Mouse (Mus musculus) heart, embryonic 11.5 days (tissue): ENCODE results near the gene Mtg1. TPM values are rescaled to one million over a fixed set of nuclear protein-coding genes. Genes with fewer than 3 reads are reported as not detected.

Experiments
- ATAC-seq: fragments of 200-750 bp; cut with Nextera tagmentation; replicated peaks from 2 replicates; pipeline ENCODE4 v1.8.0; 2017; ENCODE audit warnings: moderate library complexity; ENCODE audit not compliant: insufficient number of reproducible peaks, low FRiP score, low TSS enrichment
- H3K27ac ChIP-seq: fragments of 300-500 bp; sonication (generic); 2 replicates; pipeline ENCODE4 v1.5.1; 2014; ENCODE audit warnings: mild to moderate bottlenecking, low read depth, low read length
- H3K27me3 ChIP-seq: fragments of 300-500 bp; sonication (generic); 2 replicates; pipeline ENCODE4 v1.6.1; 2014; ENCODE audit warnings: mild to moderate bottlenecking, low read length, mixed read lengths; ENCODE audit not compliant: control insufficient read depth, insufficient read depth
- H3K36me3 ChIP-seq: fragments of 300-500 bp; sonication (generic); 2 replicates; pipeline ENCODE4 v1.6.1; 2014; ENCODE audit warnings: mild to moderate bottlenecking, low read length, moderate library complexity, mixed read lengths; ENCODE audit not compliant: control insufficient read depth, insufficient read depth
- H3K4me1 ChIP-seq: fragments of 300-500 bp; sonication (generic); 2 replicates; pipeline ENCODE4 v1.6.1; 2014; ENCODE audit warnings: low read length; ENCODE audit not compliant: control insufficient read depth, insufficient read depth
- H3K4me2 ChIP-seq: fragments of 300-500 bp; sonication (generic); 2 replicates; pipeline ENCODE4 v1.6.1; 2014; ENCODE audit warnings: mild to moderate bottlenecking, moderate library complexity
- H3K4me3 ChIP-seq: fragments of 300-500 bp; sonication (generic); 2 replicates; pipeline ENCODE4 v1.5.1; 2014; ENCODE audit warnings: low read depth, low read length
- H3K9ac ChIP-seq: fragments of 300-500 bp; sonication (generic); 2 replicates; pipeline ENCODE4 v1.6.1; 2014; ENCODE audit warnings: mild to moderate bottlenecking, low read depth, low read length, moderate library complexity
- H3K9me3 ChIP-seq: fragments of 300-500 bp; sonication (generic); replicated peaks from 2 replicates; pipeline ENCODE4 v1.6.1; 2016; ENCODE audit warnings: low read length; ENCODE audit not compliant: control insufficient read depth
- WGBS: fragments of 180-500 bp; shearing (Covaris S2); extraction: QIAGEN DNeasy Blood & Tissue Kit; methylation state at CpG from one replicate; pipeline ENCODE4 v1.1.7; 2014; ENCODE audit not compliant: insufficient replicate concordance; 5-methylcytosine and 5-hydroxymethylcytosine counted together
- polyA plus RNA-seq: library from polyadenylated mRNA; unstranded; fragments of >200 nt; fragmentation: Nextera tagmentation; extraction: Ambion mirVana; gene quantifications from 2 replicates; pipeline ENCODE4 v1.2.1, GENCODE M21; 2014

Gene Mtg1
- polyA plus RNA-seq, 1 experiment from 2014 or later, result 24.8 TPM

GRCm38 (mm10) chr7:140135106-140135770 is 2.1 kb upstream of the Mtg1 start:
- no peak overlapping the region for H3K4me2 ChIP-seq
- peaks cover 5% of the 10 kb centered on the region for H3K4me1 ChIP-seq
- no peaks in the 10 kb centered on the region for H3K9me3 ChIP-seq
- no peak overlapping the region for H3K4me3 ChIP-seq
- H3K27me3 ChIP-seq, result no peaks in the 10 kb centered on the region
- no peak for ATAC-seq
- H3K36me3 ChIP-seq, result no peaks in the 10 kb centered on the region
- H3K9ac ChIP-seq, result no peak overlapping the region
- no peak overlapping the region for H3K27ac ChIP-seq
- 82% methylated on average over 5 of the region's 5 CpGs for WGBS

- Histone ChIP-seq H3K27ac (peak overlapping the region; percentile 69; the same call in 1 of the 2 replicates), H3K9ac (peak overlapping the region; percentile 91), H3K4me2 (peak overlapping the region; percentile 93), H3K4me3 (peak overlapping the region; percentile 69), H3K9me3 (no peaks in the 10 kb centered on the region), H3K4me1 (peaks cover 5% of the 10 kb centered on the region), H3K36me3 (no peaks in the 10 kb centered on the region), H3K27me3 (no peaks in the 10 kb centered on the region)
- ATAC-seq, result no peak
- WGBS, result under 1% methylated on average over 8 of the region's 8 CpGs
Observed at GRCm38 (mm10) chr7:140138021-140138310, 602 bp downstream of the Mtg1 start.

DNA sequence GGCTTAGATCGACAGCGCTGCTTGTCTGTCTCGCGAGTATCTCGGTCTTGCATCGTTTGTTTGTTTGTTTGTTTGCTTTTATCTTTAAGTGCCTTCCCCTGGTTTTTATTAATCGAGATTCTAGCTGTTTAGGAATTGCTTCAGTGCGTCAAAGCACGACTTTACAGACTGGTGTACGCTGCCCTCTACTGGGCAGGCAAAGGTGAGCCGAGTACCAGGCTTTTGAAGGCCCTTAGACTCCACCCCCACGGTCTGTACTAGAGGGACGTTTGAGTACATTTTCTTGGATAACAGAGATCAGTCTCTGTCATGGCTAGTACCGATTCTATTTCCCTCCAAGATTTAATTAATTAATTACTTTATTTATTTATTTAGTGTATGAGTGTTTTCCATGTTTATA is 4.0 kb downstream of the Mtg1 start:
- H3K9me3 ChIP-seq, result no peaks in the 10 kb centered on the region
- H3K9ac ChIP-seq, result no peak overlapping the region
- ATAC-seq, result no peak
- H3K36me3 ChIP-seq, result no peaks in the 10 kb centered on the region
- WGBS, result 8% methylated on average over 14 of the region's 14 CpGs
- H3K4me3 ChIP-seq, result no peak overlapping the region
- no peak overlapping the region for H3K4me2 ChIP-seq
- peaks cover 5% of the 10 kb centered on the region for H3K4me1 ChIP-seq
- no peak overlapping the region for H3K27ac ChIP-seq
- no peaks in the 10 kb centered on the region for H3K27me3 ChIP-seq

DNA sequence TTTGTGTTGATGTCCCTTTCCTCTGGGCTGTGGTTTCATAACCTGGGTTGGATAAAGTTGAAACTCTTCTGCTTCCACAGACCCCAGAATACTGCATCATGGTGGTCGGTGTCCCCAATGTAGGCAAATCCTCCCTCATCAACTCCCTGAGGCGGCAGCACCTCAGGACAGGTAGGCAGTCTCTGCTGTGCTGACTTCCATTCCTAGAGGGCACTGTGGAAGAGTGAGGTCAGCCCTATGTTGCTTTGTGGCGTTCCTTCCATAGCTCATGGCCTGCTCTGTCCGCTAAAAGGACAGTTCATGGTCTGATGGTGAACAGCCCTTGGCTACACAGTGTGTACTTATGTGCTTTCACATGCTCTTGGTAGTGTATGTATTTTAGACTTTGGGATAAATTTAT is 7.2 kb downstream of the Mtg1 start:
- Histone ChIP-seq H3K9me3 (no peaks in the 10 kb centered on the region), H3K27me3 (no peaks in the 10 kb centered on the region), H3K27ac (no peak overlapping the region), H3K36me3 (peaks cover 2% of the 10 kb centered on the region; the same call in 1 of the 2 replicates), H3K4me1 (no peaks in the 10 kb centered on the region), H3K4me3 (no peak overlapping the region), H3K4me2 (no peak overlapping the region), H3K9ac (no peak overlapping the region)
- 83% methylated on average over 4 of the region's 4 CpGs for WGBS
- no peak for ATAC-seq

GRCm38 (mm10) chr7:140153383-140153782 is 16.0 kb downstream of the Mtg1 start:
- ATAC-seq, result no peak
- H3K4me1 ChIP-seq, result peaks cover 2% of the 10 kb centered on the region; the same call in 1 of the 2 replicates
- no peaks in the 10 kb centered on the region for H3K9me3 ChIP-seq
- H3K9ac ChIP-seq, result peak overlapping the region; percentile 52; the same call in 1 of the 2 replicates
- H3K27me3 ChIP-seq, result peaks cover 41% of the 10 kb centered on the region
- 5% methylated on average over 28 of the region's 28 CpGs for WGBS
- no peaks in the 10 kb centered on the region; the same call in none of the 2 replicates for H3K36me3 ChIP-seq
- H3K4me3 ChIP-seq, result peak overlapping the region; percentile 22; the same call in 1 of the 2 replicates
- peak overlapping the region; percentile 59 for H3K4me2 ChIP-seq
- no peak overlapping the region for H3K27ac ChIP-seq

DNA sequence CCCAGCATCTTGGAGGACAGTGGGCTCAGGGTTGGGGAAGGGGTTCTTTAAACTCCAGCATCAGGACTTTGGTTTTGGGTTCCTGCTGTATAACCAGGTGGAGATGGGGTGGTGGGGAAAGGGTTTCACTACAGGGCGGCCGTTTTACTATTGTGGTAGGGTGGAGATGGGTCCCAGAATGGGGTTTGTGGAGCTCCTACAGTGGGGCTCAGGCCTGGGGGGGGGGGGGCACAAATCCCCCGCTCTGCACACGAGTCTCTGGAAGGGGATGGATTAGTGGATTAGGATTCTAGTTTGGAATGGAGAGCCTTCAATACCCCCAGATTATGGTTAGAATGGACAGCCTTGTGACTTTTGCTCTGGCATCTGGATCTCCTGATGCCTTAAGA is 16.5 kb downstream of the Mtg1 start:
- Histone ChIP-seq H3K9ac (no peak overlapping the region), H3K4me2 (peak overlapping the region; percentile 59; the same call in 1 of the 2 replicates), H3K27ac (no peak overlapping the region), H3K9me3 (no peaks in the 10 kb centered on the region), H3K27me3 (peaks cover 44% of the 10 kb centered on the region), H3K4me1 (peaks cover 2% of the 10 kb centered on the region; the same call in 1 of the 2 replicates), H3K4me3 (no peak overlapping the region), H3K36me3 (no peaks in the 10 kb centered on the region; the same call in none of the 2 replicates)
- no peak for ATAC-seq
- 19% methylated on average over 4 of the region's 4 CpGs for WGBS

DNA sequence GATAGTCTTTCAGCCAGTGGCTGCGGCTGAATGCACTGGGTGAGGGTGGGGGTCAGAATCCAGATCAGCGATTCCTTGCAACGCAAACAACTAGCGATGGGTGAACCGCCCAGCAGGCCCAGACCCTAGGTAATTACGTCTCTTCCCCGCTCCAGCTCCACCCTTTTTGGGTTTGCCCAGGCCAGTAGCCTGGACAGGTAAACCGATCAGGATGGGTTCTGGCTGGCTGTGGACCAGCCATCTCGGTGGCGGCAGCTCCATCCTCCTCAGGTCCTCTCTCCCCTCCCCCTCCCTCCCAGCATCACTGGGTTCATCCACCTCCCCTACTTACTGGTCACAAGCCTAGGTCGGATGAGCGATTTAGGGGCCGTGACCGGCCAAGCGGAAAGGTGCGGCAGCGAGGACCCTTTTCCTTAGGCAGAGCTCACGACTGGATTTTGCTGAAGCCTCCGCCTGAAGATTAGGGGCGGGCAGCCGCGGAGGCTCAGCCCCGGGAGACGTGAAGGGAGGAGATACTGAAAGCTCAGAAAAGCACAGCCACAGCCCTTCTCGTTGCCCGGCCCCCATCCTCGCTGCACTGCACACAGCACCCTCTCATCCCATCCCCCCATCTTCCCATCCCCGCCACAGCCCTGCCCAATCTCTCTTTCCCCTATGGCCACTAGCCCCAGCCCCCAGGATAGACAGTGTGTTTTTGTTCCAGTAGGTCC is 17.0 kb downstream of the Mtg1 start, which contains the start of gene Sprn:
Gene Sprn, minus strand, starts transcription at position 660 of the 710 bp plus-strand sequence.
- Histone ChIP-seq H3K27ac (no peak within 1 kb of the TSS), H3K9ac (no peak within 1 kb of the TSS), H3K4me3 (peak within 1 kb of the TSS; percentile 22; the same call in 1 of the 2 replicates), H3K9me3 (no peaks in the 10 kb centered on the region), H3K27me3 (peaks cover 44% of the 10 kb centered on the region), H3K36me3 (no peaks in the 10 kb centered on the region; the same call in none of the 2 replicates), H3K4me2 (peak within 1 kb of the TSS; percentile 53), H3K4me1 (peaks cover 2% of the 10 kb centered on the region; the same call in 1 of the 2 replicates)
- WGBS, result 5% methylated on average over 28 of the region's 28 CpGs
- ATAC-seq, result no peak

- no peak overlapping the region for H3K4me2 ChIP-seq
- H3K9me3 ChIP-seq, result no peaks in the 10 kb centered on the region
- 79% methylated on average over 3 of the region's 3 CpGs for WGBS
- H3K27ac ChIP-seq, result no peak overlapping the region
- H3K4me1 ChIP-seq, result no peaks in the 10 kb centered on the region
- ATAC-seq, result no peak
- peaks cover 4% of the 10 kb centered on the region for H3K27me3 ChIP-seq
- no peaks in the 10 kb centered on the region for H3K36me3 ChIP-seq
- no peak overlapping the region for H3K4me3 ChIP-seq
- no peak overlapping the region for H3K9ac ChIP-seq
Observed at GRCm38 (mm10) chr7:140160363-140160762, 23.0 kb downstream of the Mtg1 start.
